Mouse (Mus musculus): ENCODE results near the gene Tmem190.
"Not testable (repeated sequence)": the region's sequence is repeated elsewhere in the genome, so short reads cannot be mapped to it uniquely, and the experiment has no call there.

Gene Tmem190

DNA sequence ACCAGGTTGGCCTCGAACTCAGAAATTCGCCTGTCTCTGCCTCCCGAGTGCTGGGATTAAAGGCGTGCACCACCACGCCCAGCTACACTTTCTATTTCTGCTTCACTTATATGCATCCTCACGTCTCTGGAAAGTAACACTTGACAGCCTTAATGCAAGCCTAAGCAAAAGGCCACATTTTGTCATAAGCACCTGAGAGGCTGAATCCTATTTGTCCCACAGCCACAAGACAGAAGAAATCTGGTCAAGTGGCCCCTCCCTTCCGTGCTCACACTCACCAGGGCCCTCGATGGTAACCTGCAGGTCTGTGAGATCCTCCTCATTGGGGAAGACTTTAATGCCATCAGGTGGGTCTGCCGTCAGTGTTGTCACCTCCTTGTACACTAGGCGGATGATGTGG, 28.4 kb downstream of the Tmem190 start:
- in situ Hi-C loops (cut with MboI, MseI) = loop anchor here in 1 of 2 experiments (5.0 to 10.0 kb wide), 2 partner anchors 56 to 856 kb away; no protein-coding TSS in a partner anchor

GRCm38 (mm10) chr7:4811842-4812302, 29.1 kb downstream of the Tmem190 start:
- in situ Hi-C loops (cut with MboI, MseI) = loop anchor here in 1 of 2 experiments (5.0 to 10.0 kb wide), 2 partner anchors 55 to 857 kb away; no protein-coding TSS in a partner anchor

DNA sequence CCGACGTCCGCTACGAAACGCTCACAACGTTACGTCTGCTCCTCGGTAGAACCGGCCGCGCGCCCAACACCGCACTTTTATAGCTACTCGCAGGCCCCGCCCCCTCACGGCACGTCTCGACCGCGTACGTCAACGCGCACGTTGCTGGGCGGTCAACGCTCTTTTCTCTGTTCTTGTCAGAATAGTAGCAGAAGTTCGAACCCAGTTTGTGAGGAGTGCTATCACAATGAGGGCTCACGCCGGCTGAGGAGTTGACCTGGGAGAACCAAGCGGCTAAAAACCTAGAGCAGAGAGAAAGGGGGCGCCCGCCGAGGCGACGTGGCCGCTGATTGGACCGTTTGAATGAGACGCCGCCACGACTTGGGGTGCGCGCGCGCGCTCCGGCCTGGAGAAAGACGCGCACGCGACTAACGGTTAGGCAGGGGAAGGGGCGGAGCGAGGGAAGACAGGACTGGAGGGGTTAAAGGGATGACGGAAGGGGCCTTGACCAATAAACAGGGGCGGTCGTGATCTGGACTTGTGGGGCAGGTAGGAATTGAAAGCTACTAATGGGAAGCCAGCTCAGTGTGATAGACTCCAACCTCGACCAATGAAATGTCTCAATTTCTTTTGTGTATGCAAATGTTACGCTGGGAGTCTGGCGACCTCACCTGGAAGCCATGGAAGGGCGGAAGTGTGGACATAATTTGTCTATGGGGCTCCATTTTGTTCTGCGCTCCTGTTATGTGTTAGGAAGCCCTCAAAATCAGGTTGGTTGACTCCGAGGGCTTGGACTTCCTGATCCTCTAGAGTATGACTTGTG, 29.8 kb downstream of the Tmem190 start, which contains the start of gene Ube2s:
Gene Ube2s, minus strand, starts transcription at position 288 of the 802 bp plus-strand sequence.
- in situ Hi-C loops (cut with MboI, MseI) = loop anchor here in 1 of 2 experiments (5.0 to 10.0 kb wide), 2 partner anchors 55 to 858 kb away; no protein-coding TSS in a partner anchor

DNA sequence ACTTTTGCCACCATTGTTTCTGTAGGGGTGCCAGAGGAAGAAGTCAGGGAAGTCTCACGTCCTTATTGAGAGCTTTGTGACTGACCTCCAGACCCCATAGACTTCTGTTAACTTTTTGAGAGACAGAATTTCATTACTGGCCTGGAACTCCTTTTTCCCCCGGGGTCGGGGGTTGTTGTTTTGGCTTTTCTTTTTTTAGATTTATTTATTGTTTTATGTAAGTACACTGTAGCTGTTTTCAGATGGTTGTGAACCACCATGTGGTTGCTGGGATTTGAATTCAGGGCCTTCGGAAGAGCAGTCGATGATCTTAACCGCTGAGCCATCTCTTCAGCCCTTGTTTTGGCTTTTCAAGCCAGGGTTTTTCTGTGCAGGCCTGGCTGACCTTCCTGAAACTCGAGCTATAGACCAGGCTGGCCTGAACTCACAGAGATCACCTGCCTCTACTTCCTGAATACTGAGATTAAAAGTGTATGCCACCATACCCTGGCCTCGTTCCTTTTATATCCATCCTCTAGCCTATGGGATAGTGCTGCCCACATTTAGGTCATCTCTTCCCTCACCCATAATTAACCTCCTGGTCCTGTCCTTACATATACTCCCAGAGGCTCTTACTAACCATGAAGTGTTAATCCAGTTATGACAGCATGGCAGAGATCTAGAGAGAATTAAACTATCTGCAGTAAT, 30.5 kb downstream of the Tmem190 start:
- in situ Hi-C loops (cut with MboI, MseI) = loop anchor here in 1 of 2 experiments (5.0 to 10.0 kb wide), 2 partner anchors 54 to 858 kb away; no protein-coding TSS in a partner anchor

DNA sequence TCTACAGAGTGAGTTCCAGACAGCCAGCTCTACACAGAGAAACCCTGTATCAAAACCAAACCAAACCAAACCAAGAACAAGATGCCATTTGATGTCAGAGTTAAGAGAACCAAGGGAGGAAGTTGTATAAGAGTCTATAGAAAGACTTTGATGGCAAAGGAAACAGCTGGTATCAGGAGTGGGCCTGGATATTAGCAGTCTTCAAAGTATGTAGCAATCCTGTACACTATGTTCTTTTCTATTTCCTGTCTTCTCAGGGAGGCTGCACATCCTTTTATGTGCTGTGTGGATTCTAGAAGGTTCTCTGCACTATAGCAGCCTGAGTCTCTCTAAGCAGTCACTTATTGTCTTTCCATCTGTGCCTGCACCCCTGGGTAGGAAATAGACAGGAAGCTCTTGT, 33.8 kb downstream of the Tmem190 start:
- in situ Hi-C loops (cut with MboI, MseI) = loop anchor here in 1 of 2 experiments (10.0 kb wide), 1 partner anchor 862 kb away; no protein-coding TSS in a partner anchor

DNA sequence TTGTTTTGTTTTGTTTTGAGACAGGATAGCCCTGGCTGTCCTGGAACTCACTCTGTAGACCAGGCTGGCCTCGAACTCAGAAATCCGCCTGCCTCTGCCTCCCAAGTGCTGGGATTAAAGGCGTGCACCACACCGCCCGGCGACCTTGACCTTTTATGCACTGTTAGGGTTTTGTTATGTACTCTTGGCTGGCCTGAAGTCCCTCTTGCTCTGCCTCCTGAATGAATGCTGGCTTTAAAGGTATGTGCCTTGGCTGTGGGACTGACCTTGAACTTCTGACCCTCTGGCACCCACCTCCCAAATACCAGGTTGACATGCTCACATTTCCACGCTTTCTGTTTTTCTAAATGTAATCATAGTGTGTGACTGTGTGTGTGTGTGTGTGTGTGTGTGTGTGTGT, 38.2 kb downstream of the Tmem190 start:
- in situ Hi-C loops (cut with MboI, MseI) = not testable (repeated sequence)

- in situ Hi-C loops (cut with MboI, MseI) = no loop called here
Measured at GRCm38 (mm10) chr7:4821690-4822089, 39.0 kb downstream of the Tmem190 start.

DNA sequence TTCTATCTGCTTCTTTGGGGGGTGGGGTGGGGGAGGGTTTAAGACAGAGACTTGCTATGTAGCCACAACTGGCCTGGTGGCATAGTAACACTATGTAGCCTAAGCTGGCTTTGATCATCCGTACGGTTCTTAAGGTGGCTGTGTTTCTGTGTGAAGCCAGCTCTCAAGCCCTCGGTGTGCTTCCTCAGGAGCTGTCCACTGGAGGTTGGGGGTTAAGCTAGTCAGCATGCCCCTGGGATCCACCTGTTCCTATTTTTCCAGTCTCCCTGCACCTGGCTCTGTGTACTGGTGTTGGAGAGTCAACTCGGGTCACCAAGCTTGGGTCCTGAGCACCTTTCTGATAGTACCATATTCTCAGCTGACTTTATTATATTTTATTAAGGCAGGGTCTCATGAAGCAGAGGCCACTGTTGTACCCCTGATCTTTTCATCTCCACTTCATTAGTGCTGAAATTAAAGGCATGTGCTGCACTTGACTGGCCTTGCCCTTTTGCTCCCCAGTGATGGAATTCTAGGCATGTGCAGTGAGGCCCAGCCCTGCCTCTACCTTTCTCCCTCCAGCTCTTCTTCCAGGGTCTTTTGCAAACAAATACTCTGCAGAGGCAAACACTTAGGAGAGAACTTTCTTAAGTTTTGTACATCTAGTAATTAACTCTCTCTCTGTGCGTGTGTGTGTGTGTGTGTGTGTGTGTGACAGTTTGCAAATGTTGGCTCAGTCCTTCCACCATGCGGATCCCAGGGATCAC, 39.6 kb downstream of the Tmem190 start:
- in situ Hi-C loops (cut with MboI, MseI) = no loop called here

DNA sequence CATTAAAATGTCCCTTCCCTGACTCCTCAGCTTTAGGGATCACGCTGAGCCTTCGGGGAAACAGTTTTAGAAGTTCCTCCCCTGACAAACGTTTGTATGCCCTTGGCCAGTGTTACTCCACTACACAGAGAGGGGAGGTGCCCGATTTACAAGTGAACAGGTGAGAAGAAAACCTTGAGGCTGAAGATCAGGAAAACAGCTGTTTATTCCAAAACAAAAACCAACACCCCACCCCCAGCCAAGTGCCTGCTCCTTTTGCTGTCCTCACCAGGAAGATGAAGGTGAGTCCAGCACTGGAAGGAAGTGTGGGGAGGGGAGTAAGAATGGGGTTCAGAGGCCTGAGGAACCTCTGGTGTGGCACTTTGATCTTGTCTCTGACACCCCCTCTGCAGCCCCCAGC, 42.6 kb downstream of the Tmem190 start:
- in situ Hi-C loops (cut with MboI, MseI) = no loop called here

GRCm38 (mm10) chr7:4830476-4830875, 47.7 kb downstream of the Tmem190 start:
- in situ Hi-C loops (cut with MboI, MseI) = no loop called here

All from T-helper 17 cell (primary cell).